ENCODE assay signal across 26 mouse cellular contexts in genomic region chr14:36957719-36958118, GRCm38 (mm10). TPM values are rescaled to one million over a fixed set of nuclear protein-coding genes. Genes with fewer than 3 reads are reported as not detected.
A peak's percentile ranks its signal among the peaks of the same experiment; 100 is the strongest.
DNase-seq lines count a peak whose midpoint lies in the region; ATAC-seq and TF ChIP-seq lines count a peak whose summit lies in the region.
"Had no signal": no experiment of that assay in that cellular context is flagged by ENCODE, and none has a peak within 500 bp of the region (broad histone marks: within the 10 kb centered on the region; RNA-seq: fewer than 3 reads in every experiment).

No protein-coding gene starts in this region.

- H3K79me2 ChIP-seq in liver, adult 2 months (ENCODE audit: control insufficient read depth, insufficient read depth, low read length), result peaks cover 29% of the 10 kb centered on the region; the same call in 1 of the 2 replicates

- no peak for TF ChIP-seq CTCF in cerebellum, adult 2 months (IDR thresholded peaks at IDR 0.05; ENCODE audit: borderline replicate concordance, insufficient read depth, low read depth, low read length)
- TF ChIP-seq CTCF in liver, adult 2 months (IDR thresholded peaks at IDR 0.05; ENCODE audit: low read depth, low read length), result no peak
- no peak for TF ChIP-seq CTCF in small intestine, adult 2 months (IDR thresholded peaks at IDR 0.05; ENCODE audit: extremely low read depth, insufficient read length, insufficient replicate concordance, low read depth, low read length)

- no peak overlapping the region for H3K4me2 ChIP-seq in liver, embryonic 11.5 days
- H3K4me2 ChIP-seq in liver, embryonic 13.5 days, result no peak overlapping the region
- H3K4me2 ChIP-seq: embryonic facial prominence, embryonic 12.5 days; embryonic facial prominence, embryonic 15.5 days; heart, embryonic 12.5 days; heart, embryonic 15.5 days; hindbrain, embryonic 13.5 days had no signal

- no peaks in the 10 kb centered on the region for H3K27me3 ChIP-seq in cerebellum, adult 2 months (ENCODE audit: control insufficient read depth, insufficient read depth, low read length)
- no peaks in the 10 kb centered on the region for H3K27me3 ChIP-seq in liver, adult 2 months (ENCODE audit: control insufficient read depth, insufficient read depth, low read length)
- no peaks in the 10 kb centered on the region for H3K27me3 ChIP-seq in liver, embryonic 11.5 days (replicated peaks; ENCODE audit: control insufficient read depth, insufficient read depth, low read length)
- H3K27me3 ChIP-seq in liver, embryonic 13.5 days, result no peaks in the 10 kb centered on the region
- H3K27me3 ChIP-seq in small intestine, adult 2 months (ENCODE audit: control insufficient read depth, insufficient read depth, low read length), result no peaks in the 10 kb centered on the region
- H3K27me3 ChIP-seq: CH12.LX; embryonic facial prominence, embryonic 12.5 days; embryonic facial prominence, embryonic 15.5 days; heart, embryonic 12.5 days; heart, embryonic 15.5 days; hindbrain, embryonic 13.5 days; Patski had no signal

- no peaks in the 10 kb centered on the region for H3K4me1 ChIP-seq in cerebellum, adult 2 months (ENCODE audit: control insufficient read depth, insufficient read depth, low read length)
- H3K4me1 ChIP-seq in liver, adult 2 months (ENCODE audit: control insufficient read depth, insufficient read depth, low read length), result peaks cover 13% of the 10 kb centered on the region; the same call in 1 of the 2 replicates
- H3K4me1 ChIP-seq in liver, embryonic 11.5 days (replicated peaks; ENCODE audit: control insufficient read depth, insufficient read depth, low read length), result no peaks in the 10 kb centered on the region
- H3K4me1 ChIP-seq in liver, embryonic 13.5 days (replicated peaks), result peaks cover 10% of the 10 kb centered on the region
- peaks cover 11% of the 10 kb centered on the region; the same call in 1 of the 2 replicates for H3K4me1 ChIP-seq in small intestine, adult 2 months (ENCODE audit: control insufficient read depth, insufficient read depth, insufficient read length, low read length)
- H3K4me1 ChIP-seq: embryonic facial prominence, embryonic 12.5 days; embryonic facial prominence, embryonic 15.5 days had no signal

- H3K9ac ChIP-seq in liver, adult 2 months (ENCODE audit: low read depth, low read length), result peak overlapping the region; percentile 19
- no peak overlapping the region for H3K9ac ChIP-seq in liver, embryonic 11.5 days (ENCODE audit: low read depth, low read length)
- H3K9ac ChIP-seq in liver, embryonic 13.5 days, result no peak overlapping the region
- H3K9ac ChIP-seq: embryonic facial prominence, embryonic 12.5 days; embryonic facial prominence, embryonic 15.5 days; forebrain, postnatal 0 days; heart, embryonic 12.5 days; heart, embryonic 15.5 days; hindbrain, embryonic 13.5 days had no signal

- H3K27ac ChIP-seq in cerebellum, adult 2 months (ENCODE audit: insufficient read depth, low read length), result no peak overlapping the region
- peak overlapping the region; percentile 92 for H3K27ac ChIP-seq in liver, adult 2 months (replicated peaks; ENCODE audit: insufficient read depth, low read depth, low read length)
- H3K27ac ChIP-seq in liver, embryonic 11.5 days (ENCODE audit: low read depth, low read length), result no peak overlapping the region
- H3K27ac ChIP-seq in liver, embryonic 13.5 days, result peak overlapping the region; percentile 55
- peak overlapping the region; percentile 27 for H3K27ac ChIP-seq in small intestine, adult 2 months (ENCODE audit: insufficient read depth, low read depth, low read length)
- H3K27ac ChIP-seq: embryonic facial prominence, embryonic 12.5 days; embryonic facial prominence, embryonic 15.5 days; heart, embryonic 15.5 days; hindbrain, embryonic 10.5 days; hindbrain, embryonic 13.5 days had no signal

- 61% methylated on average over 6 of the region's 6 CpGs for WGBS in cerebellum, adult 2 months
- WGBS in liver, adult 2 months, result 32% methylated on average over 6 of the region's 6 CpGs
- WGBS in liver, embryonic 11.5 days, result 80% methylated on average over 6 of the region's 6 CpGs
- 77% methylated on average over 6 of the region's 6 CpGs for WGBS in liver, embryonic 13.5 days (ENCODE audit: insufficient replicate concordance)
- WGBS in small intestine, adult 2 months, result 91% methylated on average over 6 of the region's 6 CpGs

- no peak for TF ChIP-seq POLR2A in cerebellum, adult 2 months (IDR thresholded peaks at IDR 0.05; ENCODE audit: borderline replicate concordance, insufficient read depth, low read length)
- no peak for TF ChIP-seq POLR2A in liver, adult 2 months (IDR thresholded peaks at IDR 0.05; ENCODE audit: extremely low read depth, insufficient read depth, low read length)
- no peak for TF ChIP-seq POLR2A in small intestine, adult 2 months (IDR thresholded peaks at IDR 0.05; ENCODE audit: low read depth, low read length)

- DNase-seq in cerebellum, adult 2 months, result peak; percentile 17 to 28
- no peak for DNase-seq in cerebellum, postnatal 36 days
- DNase-seq in liver, adult 2 months (ENCODE audit: extremely low read depth, low read depth, low spot score), result peak; percentile 69
- DNase-seq in liver, embryonic 11.5 days (ENCODE audit: low spot score), result no peak
- no peak for DNase-seq in liver, embryonic 13.5 days
- no peak for DNase-seq in layer of hippocampus, adult 9-10 months (ENCODE audit: low spot score)
- DNase-seq: adrenal gland, postnatal 10 days; B cell, adult 2 months; cerebellum, adult 11-12 months; forebrain, postnatal 0 days; gastrocnemius, postnatal 25 days; heart, adult 18-20 months; heart, postnatal 10 days; heart, postnatal 36 days had no signal

- no peaks in the 10 kb centered on the region for H3K9me3 ChIP-seq in liver, embryonic 11.5 days (ENCODE audit: control insufficient read depth, low read length)
- H3K9me3 ChIP-seq in liver, embryonic 13.5 days (replicated peaks), result no peaks in the 10 kb centered on the region
- H3K9me3 ChIP-seq: embryonic facial prominence, embryonic 12.5 days; embryonic facial prominence, embryonic 15.5 days; G1E; heart, embryonic 12.5 days; heart, embryonic 15.5 days; hindbrain, embryonic 10.5 days; hindbrain, embryonic 13.5 days had no signal

- no peak for ATAC-seq in liver, embryonic 11.5 days (replicated peaks; ENCODE audit: low FRiP score)
- no peak for ATAC-seq in liver, embryonic 13.5 days (ENCODE audit: low read depth)
- ATAC-seq: forebrain, embryonic 14.5 days; forebrain, postnatal 0 days; hindbrain, embryonic 16.5 days; Patski had no signal

- H3K4me3 ChIP-seq in cerebellum, adult 2 months (replicated peaks; ENCODE audit: insufficient read depth, low read depth, low read length), result no peak overlapping the region
- no peak overlapping the region for H3K4me3 ChIP-seq in liver, adult 2 months (ENCODE audit: insufficient read depth, low read depth, low read length)
- no peak overlapping the region for H3K4me3 ChIP-seq in liver, embryonic 11.5 days (ENCODE audit: low read depth, low read length)
- H3K4me3 ChIP-seq in liver, embryonic 13.5 days (replicated peaks), result no peak overlapping the region
- no peak overlapping the region for H3K4me3 ChIP-seq in small intestine, adult 2 months (ENCODE audit: low read depth, low read length)
- H3K4me3 ChIP-seq: embryonic facial prominence, embryonic 12.5 days; embryonic facial prominence, embryonic 15.5 days; heart, embryonic 12.5 days; heart, embryonic 15.5 days; hindbrain, embryonic 10.5 days; hindbrain, embryonic 13.5 days had no signal

- H3K36me3 ChIP-seq in liver, adult 2 months (ENCODE audit: control insufficient read depth, insufficient read depth, low read length), result no peaks in the 10 kb centered on the region
- H3K36me3 ChIP-seq in liver, embryonic 11.5 days (ENCODE audit: control insufficient read depth, insufficient read depth, low read length), result no peaks in the 10 kb centered on the region
- no peaks in the 10 kb centered on the region for H3K36me3 ChIP-seq in liver, embryonic 13.5 days
- no peaks in the 10 kb centered on the region for H3K36me3 ChIP-seq in small intestine, adult 2 months (ENCODE audit: control insufficient read depth, insufficient read depth, low read length)
- H3K36me3 ChIP-seq: embryonic facial prominence, embryonic 12.5 days; embryonic facial prominence, embryonic 15.5 days; G1E; heart, embryonic 12.5 days; heart, embryonic 15.5 days; hindbrain, embryonic 10.5 days; hindbrain, embryonic 13.5 days had no signal

RNA-seq across cellular contexts. Expression of gene Ccser2, which starts 10.9 kb away (rescaled TPM):
- 49.4 and 50.8 TPM in 2 replicates for polyA plus RNA-seq in cerebellum, adult 2 months (2012; rRNA removed)
- 19.1 and 21.1 TPM in 2 replicates for total RNA-seq in liver, adult 2 months (2014; rRNA removed)
- polyA plus RNA-seq in liver, adult 2 months (2012; rRNA removed), result 6.3 and 7.4 TPM in 2 replicates
- 10.7 and 11.1 TPM in 2 replicates for polyA plus RNA-seq in liver, embryonic 11.5 days (2014; fragmentation: Nextera tagmentation; extraction: Ambion mirVana)
- 5.7 and 6.4 TPM in 2 replicates for polyA plus RNA-seq in liver, embryonic 13.5 days (2015; fragmentation: Nextera tagmentation; extraction: Ambion mirVana)
- 6.4 and 12.8 TPM in 2 replicates for polyA plus RNA-seq in small intestine, adult 2 months (2012; rRNA removed)

Comparison
In these comparisons a context has a peak if more than half of its experiments do, and no peak if none do; other contexts are left out.
1. DNase-seq: peak in cerebellum, adult 2 months (2 of 2) and liver, adult 2 months (single experiment); none in cerebellum, postnatal 36 days (0 of 2), liver, embryonic 11.5 days (single experiment), liver, embryonic 13.5 days (single experiment) and layer of hippocampus, adult 9-10 months (single experiment).
2. H3K27ac ChIP-seq: peak in liver, adult 2 months (single experiment), liver, embryonic 13.5 days (single experiment) and small intestine, adult 2 months (single experiment); none in cerebellum, adult 2 months (single experiment) and liver, embryonic 11.5 days (single experiment).